Mouse (Mus musculus): Measurements from ENCODE around the gene Erbb4. TPM values are rescaled to one million over a fixed set of nuclear protein-coding genes. Genes with fewer than 3 reads are reported as not detected.

The Erbb4 gene
- total and polyA plus RNA-seq, 2 experiments from 2014 or later: 13.9 to 52.8 TPM

DNA sequence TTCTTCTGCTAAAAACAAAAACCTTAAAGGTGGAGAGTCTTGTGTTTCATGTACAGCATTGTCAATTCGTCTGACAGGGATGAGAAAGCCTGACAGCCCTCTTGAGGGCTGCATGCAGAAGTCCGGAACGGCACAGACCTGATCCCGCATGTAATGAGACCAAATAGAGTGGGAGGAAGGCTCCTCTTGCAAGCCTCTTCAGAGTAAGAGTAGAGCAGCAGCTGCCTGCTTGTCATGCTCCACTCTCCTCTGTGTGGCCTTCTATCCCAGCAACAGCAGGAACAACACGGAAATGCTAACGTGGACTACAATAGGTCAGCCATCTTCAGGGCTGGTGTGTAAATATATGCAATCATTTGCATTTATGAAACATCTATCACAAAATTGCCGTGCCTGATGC lies 987.5 kb downstream of the Erbb4 start:
- Histone ChIP-seq H3K4me2 (ENCODE audit: low read depth, low read length) (no peak overlapping the region), H3K4me3 (ENCODE audit: low read length) (no peak overlapping the region), H3K27me3 (ENCODE audit: insufficient read depth, low read length) (no peaks in the 10 kb centered on the region), H3K36me3 (ENCODE audit: insufficient read depth, low read length) (no peaks in the 10 kb centered on the region), H3K4me1 (ENCODE audit: insufficient read depth, low read length) (no peaks in the 10 kb centered on the region), H3K9ac (replicated peaks; ENCODE audit: low read length) (no peak overlapping the region), H3K9me3 (ENCODE audit: low read length) (no peaks in the 10 kb centered on the region), H3K27ac (no peak overlapping the region)
- TF ChIP-seq CTCF (IDR thresholded peaks at IDR 0.05; ENCODE audit: low read depth): no peak
- WGBS: 34% methylated on average over 7 of the region's 7 CpGs
- DNase-seq (ENCODE audit: low spot score) (peak; percentile 18), ATAC-seq (no peak)

DNA sequence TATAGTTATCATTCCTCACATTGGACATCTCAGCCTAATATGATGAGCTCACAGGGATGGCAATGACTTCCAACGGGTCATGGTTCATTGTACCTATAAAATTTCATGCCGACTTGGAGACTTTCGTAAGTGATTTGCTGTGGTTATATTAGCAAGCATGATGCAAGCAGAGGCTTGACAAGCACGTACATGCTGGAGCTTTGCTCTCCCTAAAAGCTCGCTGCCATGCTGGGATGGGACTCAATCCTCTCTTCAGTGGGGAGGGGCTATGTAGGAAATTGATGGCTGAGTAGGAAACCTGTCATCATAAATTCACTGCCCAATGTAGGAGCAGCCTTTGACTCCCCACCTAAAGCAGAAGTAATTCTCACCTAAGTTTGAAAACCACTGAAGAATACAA lies 992.1 kb downstream of the Erbb4 start:
- Histone ChIP-seq H3K4me2 (ENCODE audit: low read depth, low read length) (no peak overlapping the region), H3K9ac (replicated peaks; ENCODE audit: low read length) (no peak overlapping the region), H3K36me3 (ENCODE audit: insufficient read depth, low read length) (no peaks in the 10 kb centered on the region), H3K4me1 (ENCODE audit: insufficient read depth, low read length) (no peaks in the 10 kb centered on the region), H3K27ac (no peak overlapping the region), H3K27me3 (ENCODE audit: insufficient read depth, low read length) (no peaks in the 10 kb centered on the region), H3K4me3 (ENCODE audit: low read length) (no peak overlapping the region), H3K9me3 (ENCODE audit: low read length) (no peaks in the 10 kb centered on the region)
- TF ChIP-seq CTCF (IDR thresholded peaks at IDR 0.05; ENCODE audit: low read depth): no peak
- DNase-seq (ENCODE audit: low spot score) (no peak), ATAC-seq (no peak)
- 82% methylated on average over 5 of the region's 5 CpGs for WGBS

DNA sequence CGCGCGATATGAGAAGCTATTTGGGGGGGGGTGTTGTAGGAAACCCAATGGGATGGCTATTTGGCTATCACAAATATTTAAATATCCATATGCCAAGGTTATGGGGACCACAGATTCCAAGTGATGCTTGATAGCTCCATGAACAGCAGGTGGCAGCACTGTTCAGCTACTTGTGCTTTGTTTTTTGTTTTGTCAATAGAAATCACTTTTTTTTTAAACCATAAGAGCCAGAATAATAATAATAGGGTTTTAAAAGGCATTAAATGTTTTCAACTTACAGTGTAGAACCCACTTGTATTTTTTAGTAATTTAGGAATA lies 1001.4 kb downstream of the Erbb4 start:
- H3K36me3 ChIP-seq (ENCODE audit: insufficient read depth, low read length): no peaks in the 10 kb centered on the region
- H3K9me3 ChIP-seq (ENCODE audit: low read length): no peaks in the 10 kb centered on the region
- H3K27ac ChIP-seq: no peak overlapping the region
- H3K9ac ChIP-seq (replicated peaks; ENCODE audit: low read length): no peak overlapping the region
- H3K4me1 ChIP-seq (ENCODE audit: insufficient read depth, low read length): no peaks in the 10 kb centered on the region
- no peaks in the 10 kb centered on the region for H3K27me3 ChIP-seq (ENCODE audit: insufficient read depth, low read length)
- ATAC-seq: no peak
- WGBS: 74% methylated on average over 3 of the region's 3 CpGs
- peak; percentile 64 for DNase-seq (ENCODE audit: low spot score)
- TF ChIP-seq CTCF (IDR thresholded peaks at IDR 0.05; ENCODE audit: low read depth): peak; percentile 65
- H3K4me2 ChIP-seq (ENCODE audit: low read depth, low read length): no peak overlapping the region
- H3K4me3 ChIP-seq (ENCODE audit: low read length): no peak overlapping the region

DNA sequence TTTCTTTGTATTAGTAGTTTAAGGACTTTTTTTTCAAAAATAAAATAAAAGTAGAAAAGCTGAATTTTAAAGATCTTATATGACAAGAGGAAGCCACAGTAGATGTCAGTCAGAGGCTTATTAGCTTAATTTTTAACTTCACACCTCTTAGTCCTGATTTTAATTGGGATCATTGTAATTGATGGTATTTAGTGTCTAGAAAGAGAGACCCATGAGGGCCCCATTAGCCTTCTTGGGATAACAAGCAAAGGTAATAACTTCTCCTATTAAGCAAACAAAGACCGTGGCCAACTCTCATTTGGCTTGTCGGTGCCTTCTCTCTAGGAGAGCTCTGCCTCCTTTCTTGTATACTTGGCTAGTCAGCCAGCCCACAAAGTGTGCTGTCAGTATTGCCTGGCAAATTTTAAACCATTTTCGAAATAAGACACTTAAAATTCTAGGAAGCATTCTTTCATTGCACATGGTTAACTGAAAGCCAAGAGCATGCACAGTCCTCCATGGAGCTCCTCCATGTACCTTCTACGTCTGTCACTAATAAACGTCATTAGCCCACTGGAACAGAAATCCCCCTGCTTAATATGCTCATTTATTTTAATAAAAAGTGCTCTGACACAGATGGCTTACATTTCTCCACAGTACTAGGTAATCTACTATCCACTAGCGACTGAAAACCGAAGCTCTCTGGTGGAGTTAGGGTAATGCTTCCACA lies 1001.9 kb downstream of the Erbb4 start:
- no peaks in the 10 kb centered on the region for H3K9me3 ChIP-seq (ENCODE audit: low read length)
- H3K4me1 ChIP-seq (ENCODE audit: insufficient read depth, low read length): no peaks in the 10 kb centered on the region
- no peak overlapping the region for H3K4me3 ChIP-seq (ENCODE audit: low read length)
- H3K9ac ChIP-seq (replicated peaks; ENCODE audit: low read length): no peak overlapping the region
- no peak overlapping the region for H3K4me2 ChIP-seq (ENCODE audit: low read depth, low read length)
- no peaks in the 10 kb centered on the region for H3K36me3 ChIP-seq (ENCODE audit: insufficient read depth, low read length)
- no peak for TF ChIP-seq CTCF (IDR thresholded peaks at IDR 0.05; ENCODE audit: low read depth)
- 53% methylated on average over 7 of the region's 7 CpGs for WGBS
- no peak overlapping the region for H3K27ac ChIP-seq
- ATAC-seq (no peak), DNase-seq (ENCODE audit: low spot score) (peak; percentile 21)
- no peaks in the 10 kb centered on the region for H3K27me3 ChIP-seq (ENCODE audit: insufficient read depth, low read length)

DNA sequence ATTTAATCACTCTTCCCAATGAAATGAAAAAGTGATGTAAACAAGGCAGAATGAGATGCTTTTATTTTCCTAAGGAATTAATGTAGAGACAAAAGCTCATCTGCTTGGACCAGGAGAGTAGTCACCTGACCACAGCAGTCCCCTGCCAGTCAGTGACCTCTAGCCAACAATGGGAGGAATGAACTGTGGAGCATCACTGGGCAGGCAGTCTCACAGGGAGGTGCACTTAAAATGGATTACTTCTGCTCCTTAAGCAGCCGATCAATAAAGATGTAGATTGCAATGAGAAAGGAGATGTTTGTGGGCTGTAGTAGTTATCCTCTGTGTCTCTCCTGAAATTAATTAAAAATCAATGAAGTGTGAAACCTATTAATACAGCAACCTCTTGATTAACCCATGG lies 1018.2 kb downstream of the Erbb4 start:
- Histone ChIP-seq H3K4me3 (ENCODE audit: low read length) (no peak overlapping the region), H3K9ac (replicated peaks; ENCODE audit: low read length) (no peak overlapping the region), H3K4me1 (ENCODE audit: insufficient read depth, low read length) (no peaks in the 10 kb centered on the region), H3K4me2 (ENCODE audit: low read depth, low read length) (no peak overlapping the region), H3K27ac (no peak overlapping the region), H3K27me3 (ENCODE audit: insufficient read depth, low read length) (no peaks in the 10 kb centered on the region), H3K36me3 (ENCODE audit: insufficient read depth, low read length) (no peaks in the 10 kb centered on the region), H3K9me3 (ENCODE audit: low read length) (no peaks in the 10 kb centered on the region)
- DNase-seq (ENCODE audit: low spot score) (no peak), ATAC-seq (no peak)
- TF ChIP-seq CTCF (IDR thresholded peaks at IDR 0.05; ENCODE audit: low read depth): no peak
- WGBS: 49% methylated on average over 1 of the region's 1 CpGs

DNA sequence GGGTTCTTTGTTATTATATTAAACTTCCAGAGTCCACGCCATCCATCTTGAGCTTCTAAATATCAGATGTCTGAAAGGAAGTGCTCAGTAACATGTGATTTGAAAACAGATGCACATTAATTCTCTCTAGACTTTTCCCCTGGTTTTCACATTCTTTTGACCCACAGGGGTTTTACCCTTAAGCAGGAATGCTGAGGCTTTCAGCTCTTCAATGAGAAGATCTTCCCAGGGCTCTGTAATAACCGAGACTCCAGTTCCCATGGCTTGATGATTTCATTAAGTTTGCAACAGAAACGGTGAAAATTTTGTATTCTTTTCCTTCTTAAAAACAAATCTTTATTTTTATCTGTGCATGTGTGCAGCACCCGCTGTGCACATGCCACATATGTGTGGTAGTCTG lies 1051.4 kb downstream of the Erbb4 start:
- H3K4me2 ChIP-seq (ENCODE audit: low read depth, low read length): no peak overlapping the region
- 74% methylated on average over 4 of the region's 4 CpGs for WGBS
- no peaks in the 10 kb centered on the region for H3K36me3 ChIP-seq (ENCODE audit: insufficient read depth, low read length)
- H3K9ac ChIP-seq (replicated peaks; ENCODE audit: low read length): no peak overlapping the region
- TF ChIP-seq CTCF (IDR thresholded peaks at IDR 0.05; ENCODE audit: low read depth): no peak
- no peaks in the 10 kb centered on the region for H3K9me3 ChIP-seq (ENCODE audit: low read length)
- DNase-seq (ENCODE audit: low spot score): no peak
- H3K4me1 ChIP-seq (ENCODE audit: insufficient read depth, low read length): no peaks in the 10 kb centered on the region
- H3K4me3 ChIP-seq (ENCODE audit: low read length): no peak overlapping the region
- H3K27ac ChIP-seq: no peak overlapping the region
- no peaks in the 10 kb centered on the region for H3K27me3 ChIP-seq (ENCODE audit: insufficient read depth, low read length)
- ATAC-seq: no peak

DNA sequence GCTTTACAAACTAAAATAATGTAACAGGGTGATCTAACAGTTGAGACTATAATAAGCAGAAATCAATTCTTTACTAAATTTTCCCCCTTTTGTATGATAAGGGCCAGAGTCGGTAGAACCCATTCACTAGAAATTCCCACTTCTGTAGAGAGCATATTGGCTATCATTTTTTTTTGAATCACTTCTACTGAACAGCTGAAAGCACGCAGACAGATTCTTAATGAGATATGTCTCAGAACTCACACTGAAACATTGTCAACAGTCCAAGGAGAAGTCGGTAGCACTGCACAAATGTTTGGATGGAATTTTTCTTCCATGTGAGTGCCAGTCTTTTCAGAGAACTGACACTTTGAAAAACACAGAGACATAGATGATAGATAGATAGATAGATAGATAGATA lies 1053.1 kb downstream of the Erbb4 start:
- H3K36me3 ChIP-seq (ENCODE audit: insufficient read depth, low read length): no peaks in the 10 kb centered on the region
- H3K4me2 ChIP-seq (ENCODE audit: low read depth, low read length): no peak overlapping the region
- DNase-seq (ENCODE audit: low spot score): no peak
- WGBS: 62% methylated on average over 3 of the region's 3 CpGs
- H3K4me1 ChIP-seq (ENCODE audit: insufficient read depth, low read length): no peaks in the 10 kb centered on the region
- H3K27ac ChIP-seq: no peak overlapping the region
- H3K4me3 ChIP-seq (ENCODE audit: low read length): no peak overlapping the region
- no peaks in the 10 kb centered on the region for H3K27me3 ChIP-seq (ENCODE audit: insufficient read depth, low read length)
- H3K9me3 ChIP-seq (ENCODE audit: low read length): no peaks in the 10 kb centered on the region
- TF ChIP-seq CTCF (IDR thresholded peaks at IDR 0.05; ENCODE audit: low read depth): no peak
- no peak for ATAC-seq
- H3K9ac ChIP-seq (replicated peaks; ENCODE audit: low read length): no peak overlapping the region

Data from hindbrain, postnatal 0 days (tissue).